ENCODE assay signal across 30 mouse cellular contexts in the genomic region with DNA sequence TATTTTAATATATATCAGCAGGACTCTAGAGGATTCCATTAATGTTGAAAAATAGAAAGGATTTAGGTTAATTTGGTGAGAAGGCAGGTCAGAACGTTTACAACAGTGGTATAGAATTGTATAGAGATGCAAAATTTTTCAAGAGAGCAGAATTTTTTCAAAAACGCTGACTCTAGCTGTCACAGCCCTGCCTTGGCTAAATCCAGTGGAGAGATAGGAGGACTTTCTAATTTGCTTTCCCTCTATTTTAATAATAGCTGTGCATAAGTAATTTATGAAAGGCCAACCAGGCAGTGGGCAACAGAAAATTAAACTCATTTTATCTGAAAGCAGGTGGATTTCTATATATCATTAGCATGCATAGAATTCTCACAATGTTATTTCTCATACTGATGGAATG. TPM values are rescaled to one million over a fixed set of nuclear protein-coding genes. Genes with fewer than 3 reads are reported as not detected.
"Had no signal": no experiment of that assay in that cellular context is flagged by ENCODE, and none has a peak within 500 bp of the region (broad histone marks: within the 10 kb centered on the region; RNA-seq: fewer than 3 reads in every experiment).

No protein-coding gene starts in this region.

- H3K9ac ChIP-seq: limb, embryonic 12.5 days; limb, embryonic 13.5 days; limb, embryonic 15.5 days; liver, embryonic 12.5 days; liver, embryonic 13.5 days; liver, embryonic 14.5 days; liver, embryonic 15.5 days; liver, postnatal 0 days; lung, embryonic 14.5 days; lung, embryonic 15.5 days; midbrain, embryonic 12.5 days; neural tube, embryonic 12.5 days had no signal

- DNase-seq: layer of hippocampus, postnatal 36 days; left cerebral cortex, postnatal 4 days; liver; liver, embryonic 13.5 days; liver, postnatal 0 days; lung, adult 18-20 months; lung, adult 2 months; lung, embryonic 14.5 days; lung, postnatal 10 days; lung, postnatal 14 days; lung, postnatal 36 days; lung, postnatal 4 days had no signal

- H3K4me1 ChIP-seq: limb, embryonic 12.5 days; limb, embryonic 13.5 days; limb, embryonic 15.5 days; liver, embryonic 12.5 days; liver, embryonic 13.5 days; liver, embryonic 15.5 days; lung, embryonic 15.5 days; megakaryocyte, embryonic 14.5 days; neural tube, embryonic 12.5 days had no signal

- H3K4me3 ChIP-seq: left cerebral cortex, adult 2 months; limb, embryonic 10.5 days; limb, embryonic 12.5 days; limb, embryonic 13.5 days; limb, embryonic 15.5 days; liver, embryonic 12.5 days; liver, embryonic 13.5 days; liver, embryonic 15.5 days; lung, embryonic 15.5 days; megakaryocyte, embryonic 14.5 days; midbrain, embryonic 10.5 days; midbrain, embryonic 12.5 days; myocyte; neural tube, embryonic 12.5 days had no signal

- H3K9me3 ChIP-seq: limb, embryonic 10.5 days; limb, embryonic 12.5 days; limb, embryonic 13.5 days; limb, embryonic 15.5 days; liver, embryonic 12.5 days; liver, embryonic 13.5 days; liver, embryonic 15.5 days; lung, embryonic 15.5 days; midbrain, embryonic 10.5 days; neural tube, embryonic 12.5 days had no signal

- ATAC-seq: liver, embryonic 12.5 days; liver, postnatal 0 days; lung, postnatal 0 days had no signal

- H3K27me3 ChIP-seq: limb, embryonic 12.5 days; limb, embryonic 13.5 days; limb, embryonic 15.5 days; liver, embryonic 12.5 days; liver, embryonic 13.5 days; liver, embryonic 15.5 days; lung, embryonic 15.5 days; megakaryocyte, embryonic 14.5 days; midbrain, embryonic 12.5 days; neural tube, embryonic 12.5 days had no signal

- H3K27ac ChIP-seq: left cerebral cortex, adult 2 months; limb, embryonic 10.5 days; limb, embryonic 12.5 days; limb, embryonic 13.5 days; limb, embryonic 15.5 days; liver, embryonic 12.5 days; liver, embryonic 13.5 days; liver, embryonic 14.5 days; liver, embryonic 15.5 days; lung, embryonic 15.5 days; macrophage; midbrain, embryonic 10.5 days; midbrain, embryonic 12.5 days; neural tube, embryonic 12.5 days had no signal

- H3K36me3 ChIP-seq: limb, embryonic 10.5 days; limb, embryonic 12.5 days; limb, embryonic 13.5 days; limb, embryonic 15.5 days; liver, embryonic 12.5 days; liver, embryonic 13.5 days; liver, embryonic 15.5 days; lung, embryonic 15.5 days; midbrain, embryonic 10.5 days; midbrain, embryonic 12.5 days; neural tube, embryonic 12.5 days had no signal

- H3K4me2 ChIP-seq: limb, embryonic 12.5 days; limb, embryonic 13.5 days; limb, embryonic 15.5 days; liver, embryonic 11.5 days; liver, embryonic 12.5 days; liver, embryonic 13.5 days; liver, embryonic 15.5 days; lung, embryonic 14.5 days; lung, embryonic 15.5 days; midbrain, embryonic 12.5 days; neural tube, embryonic 12.5 days had no signal

RNA-seq across cellular contexts. Expression of gene Ccdc39, which starts 38.6 kb away (rescaled TPM):
- total RNA-seq: megakaryocyte, adult 5-6 weeks had no signal
